Mouse (Mus musculus): ENCODE results near the gene Vmn1r15. TPM values are rescaled to one million over a fixed set of nuclear protein-coding genes. Genes with fewer than 3 reads are reported as not detected.

The Vmn1r15 gene
- polyA plus RNA-seq (2012; ENCODE audit: insufficient read depth, insufficient read length, missing spikeins): not detected in 2 replicates

DNA sequence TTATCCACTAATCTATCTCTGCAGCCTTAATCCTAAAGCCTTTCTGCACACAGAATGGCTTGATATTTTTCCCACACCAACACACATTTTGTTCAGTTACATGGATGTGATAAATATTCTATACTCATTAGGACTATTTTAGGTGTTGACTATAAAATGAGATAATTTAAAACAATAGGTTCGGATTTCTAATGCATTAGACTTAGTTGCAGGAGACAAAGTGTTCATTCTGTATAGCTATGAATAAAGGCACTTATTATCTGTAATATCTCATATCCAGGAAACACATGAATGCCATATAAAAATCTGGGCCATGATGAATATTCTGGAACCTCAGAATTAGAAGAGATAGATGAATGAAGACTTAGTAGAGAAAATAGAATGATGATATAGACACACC, at the start of gene Vmn1r15:
Vmn1r15 (plus strand) TSS at position 301 of the 400 bp plus-strand sequence.
- H3K27ac ChIP-seq (ENCODE audit: insufficient read depth, low read depth, low read length): no peak within 1 kb of the TSS
- no peaks in the 10 kb centered on the region for H3K4me1 ChIP-seq (ENCODE audit: control insufficient read depth, insufficient read depth, low read length)
- H3K4me3 ChIP-seq (ENCODE audit: insufficient read depth, low read length): no peak within 1 kb of the TSS
- TF ChIP-seq CTCF (IDR thresholded peaks at IDR 0.05; ENCODE audit: low read depth, low read length) (no peak), POLR2A (IDR thresholded peaks at IDR 0.05; ENCODE audit: borderline replicate concordance, low read depth, low read length) (no peak)

DNA sequence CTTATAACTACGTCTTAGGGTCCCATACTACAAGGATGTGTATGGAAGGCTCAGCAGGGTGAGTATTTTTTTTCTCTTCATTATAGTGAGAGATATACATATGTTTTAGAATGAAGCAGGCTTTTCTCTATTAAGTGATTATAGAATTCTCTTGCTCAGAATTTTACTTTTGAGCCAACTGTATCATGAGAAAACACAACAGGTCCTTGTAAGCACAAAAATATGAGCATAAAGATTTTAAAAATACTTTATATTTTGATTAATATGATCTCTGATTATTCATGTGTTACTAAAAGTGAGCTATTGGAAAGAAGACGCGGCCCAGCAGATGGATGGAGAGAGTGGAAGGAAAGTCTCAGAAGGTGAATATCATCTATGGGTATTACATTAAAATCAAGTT, 26.4 kb upstream of the Vmn1r15 start, which contains the start of gene Vmn1r14:
Vmn1r14 (plus strand) TSS at position 301 of the 400 bp plus-strand sequence.
- Histone ChIP-seq H3K4me1 (ENCODE audit: control insufficient read depth, insufficient read depth, low read length) (no peaks in the 10 kb centered on the region), H3K27ac (ENCODE audit: insufficient read depth, low read depth, low read length) (no peak within 1 kb of the TSS), H3K4me3 (ENCODE audit: insufficient read depth, low read length) (no peak within 1 kb of the TSS)
- TF ChIP-seq CTCF (IDR thresholded peaks at IDR 0.05; ENCODE audit: low read depth, low read length): no peak
- TF ChIP-seq POLR2A (IDR thresholded peaks at IDR 0.05; ENCODE audit: borderline replicate concordance, low read depth, low read length): no peak

DNA sequence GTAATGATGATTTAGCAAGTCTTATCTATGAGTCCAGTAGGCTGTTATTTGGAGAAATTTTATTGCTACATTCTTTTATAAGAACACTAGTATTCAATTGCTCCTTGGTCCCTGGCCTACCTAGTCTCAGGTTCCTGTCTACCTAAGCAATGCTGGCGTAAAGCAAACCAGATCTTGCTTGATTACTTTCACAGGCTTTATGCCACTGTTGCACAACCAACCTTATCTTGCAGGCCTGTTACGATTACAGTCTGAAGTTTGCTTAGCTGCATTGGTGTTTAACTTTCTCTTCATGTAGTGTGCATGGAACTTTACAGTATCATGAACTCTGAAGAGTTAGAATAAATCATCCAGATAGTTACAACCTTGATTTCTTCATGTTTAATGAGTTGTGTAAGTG, 3.2 kb downstream of the Vmn1r15 start:
- TF ChIP-seq POLR2A (IDR thresholded peaks at IDR 0.05; ENCODE audit: borderline replicate concordance, low read depth, low read length) (no peak), CTCF (IDR thresholded peaks at IDR 0.05; ENCODE audit: low read depth, low read length) (no peak)
- Histone ChIP-seq H3K27ac (ENCODE audit: insufficient read depth, low read depth, low read length) (no peak overlapping the region), H3K4me1 (ENCODE audit: control insufficient read depth, insufficient read depth, low read length) (no peaks in the 10 kb centered on the region), H3K4me3 (ENCODE audit: insufficient read depth, low read length) (no peak overlapping the region)

DNA sequence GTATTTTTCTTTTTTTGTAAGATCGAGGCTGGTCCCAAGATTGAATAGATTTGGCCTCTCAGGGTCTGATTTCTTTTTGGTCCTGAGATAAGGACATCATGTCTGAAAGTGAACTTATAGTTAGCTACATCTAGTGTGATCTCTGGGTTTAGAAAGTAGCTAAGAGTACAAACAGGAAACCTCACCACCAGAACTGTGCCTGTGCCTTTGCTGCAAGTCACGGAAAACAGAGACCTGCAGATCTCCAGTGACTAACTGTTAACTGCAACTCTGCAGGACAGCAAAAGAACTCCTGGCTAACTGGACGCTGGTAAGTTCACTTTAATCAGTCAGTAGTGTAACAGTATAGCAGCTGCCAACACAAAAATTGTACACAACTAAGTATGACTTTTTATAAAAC, 14.1 kb downstream of the Vmn1r15 start:
- TF ChIP-seq POLR2A (IDR thresholded peaks at IDR 0.05; ENCODE audit: borderline replicate concordance, low read depth, low read length): no peak
- no peaks in the 10 kb centered on the region for H3K4me1 ChIP-seq (ENCODE audit: control insufficient read depth, insufficient read depth, low read length)
- no peak overlapping the region for H3K4me3 ChIP-seq (ENCODE audit: insufficient read depth, low read length)
- no peak overlapping the region for H3K27ac ChIP-seq (ENCODE audit: insufficient read depth, low read depth, low read length)

DNA sequence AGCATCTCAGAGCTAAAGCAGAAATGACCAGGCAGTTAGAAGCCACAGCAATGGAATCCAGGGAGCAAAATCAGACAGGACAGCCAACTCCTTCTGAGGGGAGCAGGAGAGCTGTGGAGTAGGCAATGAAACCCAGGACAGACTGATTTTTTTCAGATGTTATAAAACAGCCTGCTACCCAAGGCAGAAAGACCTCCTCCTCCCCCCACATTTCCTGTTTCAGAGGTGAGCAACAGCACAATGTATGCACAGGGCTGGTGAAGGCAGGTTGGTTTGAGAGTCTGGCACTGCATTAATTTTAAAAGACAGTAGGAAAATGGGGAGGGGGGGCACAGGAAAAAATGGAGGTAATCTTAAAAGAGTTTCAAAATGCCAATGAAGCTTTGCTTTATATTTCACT, 14.8 kb downstream of the Vmn1r15 start:
- H3K4me3 ChIP-seq (ENCODE audit: insufficient read depth, low read length): no peak overlapping the region
- TF ChIP-seq CTCF (IDR thresholded peaks at IDR 0.05; ENCODE audit: low read depth, low read length) (no peak), POLR2A (IDR thresholded peaks at IDR 0.05; ENCODE audit: borderline replicate concordance, low read depth, low read length) (no peak)
- no peaks in the 10 kb centered on the region for H3K4me1 ChIP-seq (ENCODE audit: control insufficient read depth, insufficient read depth, low read length)
- H3K27ac ChIP-seq (ENCODE audit: insufficient read depth, low read depth, low read length): no peak overlapping the region

DNA sequence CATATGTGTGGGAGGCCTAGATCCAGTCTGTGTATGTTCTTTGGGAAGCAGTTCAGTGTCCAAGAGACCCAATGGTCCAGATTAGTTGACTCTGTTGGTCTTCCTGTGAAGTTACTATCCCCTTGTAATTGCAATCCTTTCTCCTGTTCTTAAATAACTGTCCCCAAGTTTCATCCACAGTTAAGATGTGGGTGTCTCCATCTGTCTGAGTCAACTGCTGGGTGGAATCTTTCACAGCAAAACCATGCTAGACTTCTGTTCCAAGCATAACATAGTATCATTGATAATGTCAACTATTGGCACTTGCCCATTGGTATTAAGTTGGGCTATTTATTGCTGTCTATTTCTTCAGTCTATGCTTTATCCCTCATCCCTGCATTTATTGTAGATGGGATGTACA, 21.2 kb downstream of the Vmn1r15 start:
- no peak for TF ChIP-seq POLR2A (IDR thresholded peaks at IDR 0.05; ENCODE audit: borderline replicate concordance, low read depth, low read length)
- no peak for TF ChIP-seq CTCF (IDR thresholded peaks at IDR 0.05; ENCODE audit: low read depth, low read length)
- Histone ChIP-seq H3K4me3 (ENCODE audit: insufficient read depth, low read length) (no peak overlapping the region), H3K27ac (ENCODE audit: insufficient read depth, low read depth, low read length) (no peak overlapping the region), H3K4me1 (ENCODE audit: control insufficient read depth, insufficient read depth, low read length) (no peaks in the 10 kb centered on the region)

Other genes with a start within 250 kb of the Vmn1r15 start
- gene Vmn1r7, start 232.6 kb upstream of the Vmn1r15 start, polyA plus RNA-seq (2012; ENCODE audit: insufficient read depth, insufficient read length, missing spikeins): not detected in 2 replicates
- not detected in 2 replicates for gene Vmn1r8, start 225.7 kb upstream of the Vmn1r15 start, polyA plus RNA-seq (2012; ENCODE audit: insufficient read depth, insufficient read length, missing spikeins)
- not detected in 2 replicates for gene Vmn1r9, start 191.2 kb upstream of the Vmn1r15 start, polyA plus RNA-seq (2012; ENCODE audit: insufficient read depth, insufficient read length, missing spikeins)
- gene Vmn1r10, start 148.5 kb upstream of the Vmn1r15 start, polyA plus RNA-seq (2012; ENCODE audit: insufficient read depth, insufficient read length, missing spikeins): not detected in 2 replicates
- not detected in 2 replicates for gene Vmn1r11, start 124.5 kb upstream of the Vmn1r15 start, polyA plus RNA-seq (2012; ENCODE audit: insufficient read depth, insufficient read length, missing spikeins)
- 0.89 TPM in 1 of 2 replicates, not detected in the other for gene Vmn1r12, start 101.0 kb upstream of the Vmn1r15 start, polyA plus RNA-seq (2012; ENCODE audit: insufficient read depth, insufficient read length, missing spikeins)
- gene Vmn1r13, start 54.7 kb upstream of the Vmn1r15 start, polyA plus RNA-seq (2012; ENCODE audit: insufficient read depth, insufficient read length, missing spikeins): not detected in 2 replicates
- gene Vmn1r14, start 26.3 kb upstream of the Vmn1r15 start, polyA plus RNA-seq (2012; ENCODE audit: insufficient read depth, insufficient read length, missing spikeins): not detected in 2 replicates
- not detected in 2 replicates for gene Vmn1r16, start 71.5 kb downstream of the Vmn1r15 start, polyA plus RNA-seq (2012; ENCODE audit: insufficient read depth, insufficient read length, missing spikeins)
- not detected in 2 replicates for gene Vmn1r17, start 105.8 kb downstream of the Vmn1r15 start, polyA plus RNA-seq (2012; ENCODE audit: insufficient read depth, insufficient read length, missing spikeins)
- gene Vmn1r18, start 137.8 kb downstream of the Vmn1r15 start, polyA plus RNA-seq (2012; ENCODE audit: insufficient read depth, insufficient read length, missing spikeins): 0.05 TPM in 1 of 2 replicates, not detected in the other
- gene Vmn1r19, start 145.8 kb downstream of the Vmn1r15 start, polyA plus RNA-seq (2012; ENCODE audit: insufficient read depth, insufficient read length, missing spikeins): not detected in 2 replicates
- gene Vmn1r20, start 171.0 kb downstream of the Vmn1r15 start, polyA plus RNA-seq (2012; ENCODE audit: insufficient read depth, insufficient read length, missing spikeins): not detected in 2 replicates

All from bone marrow macrophage, adult 2 months (primary cell).